Mouse (Mus musculus) liver, postnatal 0 days (tissue): Measurements from ENCODE around the gene Edem2.

Experiments
- CTCF ChIP-seq: sonication (generic); IDR thresholded peaks from 2 replicates; pipeline ENCODE4 v1.5.1; 2016; ENCODE audit warnings: antibody characterized with exemption, low read depth
- EP300 ChIP-seq: IDR thresholded peaks from 2 replicates; pipeline ENCODE4 v1.6.1; 2016; ENCODE audit warnings: antibody characterized with exemption, low read depth, mild to moderate bottlenecking

GRCm38 (mm10) chr2:155667881-155668280 lies 61.4 kb downstream of the Edem2 start:
- TF ChIP-seq CTCF (no peak), EP300 (no peak)
